Mouse (Mus musculus) hindlimb bud, embryonic 11.5 days (tissue): Measurements from ENCODE around the gene Cdkal1.

Source experiments
- DNase-seq: peaks from one replicate; pipeline ENCODE4 v3.0.0-alpha.2; 2012; ENCODE audit warnings: low read depth, low spot score; ENCODE audit errors: extremely low spot score

Cdkal1 gene

DNA sequence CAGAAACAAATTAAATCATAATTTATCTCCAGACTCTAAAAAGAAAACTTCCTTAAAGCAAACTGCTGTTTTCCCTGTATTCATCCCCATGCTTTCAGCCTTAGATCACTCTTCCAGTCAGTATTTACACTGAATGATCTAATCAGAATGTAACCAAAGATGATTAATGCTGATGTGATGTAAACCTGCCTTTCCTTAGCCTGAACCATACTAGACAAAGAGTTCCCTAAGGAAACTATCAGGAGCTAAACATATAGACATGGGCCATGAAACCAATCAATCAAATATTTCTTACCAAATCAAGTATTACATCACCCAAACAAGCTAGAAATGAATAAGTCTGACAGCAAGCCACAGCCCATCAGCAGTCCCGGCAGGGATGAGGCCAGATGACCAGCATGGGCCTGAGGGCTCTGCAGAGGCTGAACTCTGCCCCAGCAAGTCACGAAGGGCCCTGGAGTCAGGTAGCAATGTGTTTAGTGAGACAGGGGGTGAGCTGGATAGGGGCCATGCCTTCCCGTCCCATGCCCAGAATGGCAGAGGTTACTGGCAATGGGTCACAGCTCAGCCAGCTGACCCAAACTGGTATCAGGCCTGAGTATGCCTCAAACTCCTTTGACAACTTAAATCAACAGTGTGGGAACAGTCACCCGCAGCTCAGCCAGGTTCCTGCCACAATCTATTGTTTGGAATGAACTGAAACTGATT is 350.5 kb downstream of the Cdkal1 start:
- DNase-seq, result no peak

GRCm38 (mm10) chr13:29503147-29504044 is 352.1 kb downstream of the Cdkal1 start:
- DNase-seq, result no peak

GRCm38 (mm10) chr13:29502481-29503146 is 352.9 kb downstream of the Cdkal1 start:
- no peak for DNase-seq

DNA sequence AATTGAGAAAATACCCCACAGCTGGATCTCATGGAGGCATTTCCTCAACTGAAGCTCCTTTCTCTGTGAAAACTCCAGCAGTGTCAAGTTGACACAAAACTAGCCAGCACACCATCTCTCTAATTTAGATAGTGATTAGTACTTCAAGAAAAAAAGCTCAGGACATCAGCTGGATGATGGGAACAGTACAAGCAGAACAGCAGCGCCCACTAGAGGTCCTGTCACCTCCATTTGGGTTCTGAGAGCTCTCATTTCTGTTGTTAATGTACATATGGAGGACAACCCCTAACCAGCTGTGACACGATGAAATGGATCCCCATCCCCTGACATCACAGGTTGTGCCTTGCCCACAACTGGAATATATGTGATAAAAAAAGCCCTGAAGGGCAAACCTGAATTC is 354.3 kb downstream of the Cdkal1 start:
- no peak for DNase-seq

- no peak for DNase-seq
Observed at GRCm38 (mm10) chr13:29499750-29500149, 355.7 kb downstream of the Cdkal1 start.

GRCm38 (mm10) chr13:29497286-29497685 is 358.2 kb downstream of the Cdkal1 start:
- DNase-seq, result no peak

DNA sequence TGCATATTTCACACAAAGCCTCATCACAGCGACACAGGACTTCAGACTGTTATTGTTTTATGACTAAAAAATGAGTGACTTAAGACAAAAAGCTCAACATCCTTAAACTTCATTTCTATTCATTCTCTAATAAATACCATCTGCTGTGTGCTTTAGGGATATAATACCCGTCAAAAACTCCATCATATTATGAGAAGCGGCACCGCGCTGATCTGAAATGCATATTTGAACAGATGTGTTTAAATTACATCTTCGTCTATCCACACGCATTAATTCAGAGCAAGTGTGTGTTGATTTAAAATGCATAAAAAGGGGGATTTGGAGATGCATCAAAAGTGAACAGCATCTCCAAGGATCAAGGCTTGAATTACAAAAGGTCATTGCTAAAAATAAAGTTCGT is 365.1 kb downstream of the Cdkal1 start:
- DNase-seq, result no peak

DNA sequence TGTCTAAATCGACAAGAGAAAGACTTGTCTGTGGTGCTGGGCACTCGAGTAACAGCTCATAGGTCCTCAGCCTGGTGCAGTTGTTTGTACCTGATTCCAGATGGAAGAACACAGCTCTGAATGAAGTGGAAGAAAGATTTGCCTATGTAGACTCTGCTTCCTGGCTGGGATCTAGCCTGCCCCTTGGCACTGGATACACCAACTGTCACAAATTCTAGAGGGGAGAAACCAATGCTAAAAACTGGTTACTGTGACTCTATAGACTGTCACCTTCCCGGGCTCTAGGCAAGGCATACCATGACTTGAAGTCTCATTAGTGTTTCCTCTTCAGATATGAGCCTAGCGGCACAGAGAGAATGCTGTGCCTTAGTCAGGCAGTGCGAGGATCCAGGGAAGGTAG is 366.0 kb downstream of the Cdkal1 start:
- no peak for DNase-seq

- no peak for DNase-seq
Observed at GRCm38 (mm10) chr13:29486709-29487108, 368.8 kb downstream of the Cdkal1 start.

GRCm38 (mm10) chr13:29483950-29484349 is 371.5 kb downstream of the Cdkal1 start:
- DNase-seq, result no peak

GRCm38 (mm10) chr13:29482147-29482863 is 373.2 kb downstream of the Cdkal1 start:
- DNase-seq, result no peak

DNA sequence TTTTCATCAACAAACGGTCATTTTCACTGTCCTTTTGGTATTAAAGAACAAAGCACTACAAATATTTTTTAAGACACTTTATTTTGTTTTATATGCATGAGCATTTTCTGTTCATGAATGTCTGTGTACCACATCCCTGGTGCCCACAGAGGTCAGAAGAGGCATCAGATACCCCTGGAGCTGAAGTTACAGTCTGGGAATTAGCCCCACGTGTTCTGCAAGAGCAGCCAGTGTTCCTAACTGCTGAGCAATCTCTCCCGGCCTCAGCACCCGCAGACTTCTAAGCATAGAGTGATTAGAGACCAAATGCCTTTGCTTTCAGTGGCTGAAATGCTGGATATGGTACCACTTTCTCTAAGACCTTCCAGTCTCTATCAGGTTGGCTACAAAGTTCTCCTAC is 379.1 kb downstream of the Cdkal1 start:
- DNase-seq, result no peak

- no peak for DNase-seq
Observed at GRCm38 (mm10) chr13:29474301-29474700, 381.2 kb downstream of the Cdkal1 start.

DNA sequence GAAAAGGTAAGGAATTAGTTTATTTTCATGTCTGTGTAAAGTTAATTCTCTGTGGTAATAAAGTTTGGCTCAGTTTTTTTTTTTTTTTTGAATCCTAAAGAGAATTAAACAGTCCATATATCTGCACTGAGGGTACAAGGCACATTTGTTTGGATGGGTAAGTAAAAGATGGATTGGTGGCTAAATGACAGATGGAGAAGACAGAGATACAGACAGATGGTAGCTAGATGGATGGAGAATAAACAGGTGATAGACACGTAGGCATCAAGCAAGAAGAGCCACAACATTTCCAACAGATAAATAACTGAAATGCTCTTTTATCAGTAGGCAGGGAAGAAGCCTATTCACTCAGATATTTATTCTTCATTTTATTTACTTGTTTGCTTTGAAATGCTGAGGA is 381.7 kb downstream of the Cdkal1 start:
- DNase-seq, result no peak

- DNase-seq, result no peak
Observed at GRCm38 (mm10) chr13:29462271-29462670, 393.2 kb downstream of the Cdkal1 start.

DNA sequence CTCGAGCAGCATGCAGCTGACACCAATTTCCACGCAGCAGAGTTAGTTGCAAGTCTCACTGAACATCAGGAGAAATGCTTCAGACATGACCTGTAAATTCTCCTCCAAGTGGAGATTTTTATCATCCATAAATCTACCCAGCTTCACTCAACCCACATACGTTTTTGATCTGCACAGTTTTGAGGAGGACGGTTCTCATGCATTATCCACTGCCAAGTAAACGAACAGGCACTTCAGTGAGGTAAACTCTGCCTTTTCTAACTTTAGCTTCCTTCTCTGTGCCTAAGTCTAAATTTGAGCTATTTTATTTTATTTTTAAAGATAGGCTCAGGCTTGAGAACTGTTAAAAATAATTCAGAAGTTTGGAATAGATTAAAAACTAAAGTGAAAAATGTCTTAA is 394.7 kb downstream of the Cdkal1 start:
- DNase-seq, result no peak

DNA sequence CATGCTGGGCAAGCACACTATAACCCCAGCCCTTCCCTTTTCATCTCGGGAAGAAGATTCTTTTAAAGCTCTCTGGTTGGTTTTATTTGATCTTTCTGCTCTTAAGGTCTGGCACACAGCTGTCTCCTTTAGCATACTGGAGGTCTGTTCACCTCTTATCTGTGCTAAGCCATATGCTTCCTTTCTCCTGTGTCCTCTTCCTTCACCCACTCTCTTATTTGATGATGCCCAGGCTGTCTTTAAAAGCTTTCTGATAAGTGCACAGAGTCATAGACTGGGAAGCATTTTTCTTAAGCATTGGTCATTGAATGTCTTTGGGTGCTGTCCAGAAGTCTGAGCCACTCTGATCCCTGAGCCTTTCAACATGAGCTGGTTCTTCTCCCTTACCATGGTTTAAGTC is 397.1 kb downstream of the Cdkal1 start:
- DNase-seq, result no peak

DNA sequence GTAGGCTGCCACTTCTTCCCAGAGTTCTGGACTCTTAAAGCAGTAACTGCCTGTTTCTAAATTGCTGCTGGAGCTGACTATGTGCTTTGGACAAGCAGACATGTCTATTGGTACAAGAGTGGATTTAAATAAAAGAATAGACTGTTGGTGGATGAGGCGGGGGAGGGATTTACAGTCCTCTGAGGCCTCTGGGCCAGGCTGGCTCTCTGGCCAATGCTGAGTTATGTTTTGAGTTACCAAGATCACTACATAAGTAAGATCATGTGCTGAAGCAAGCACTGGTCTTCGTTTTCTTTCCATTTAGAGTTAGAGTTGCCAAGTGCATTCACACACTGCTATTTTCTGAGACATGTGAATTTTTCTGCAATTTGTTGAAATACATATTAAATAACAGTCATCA is 418.4 kb downstream of the Cdkal1 start:
- no peak for DNase-seq

DNA sequence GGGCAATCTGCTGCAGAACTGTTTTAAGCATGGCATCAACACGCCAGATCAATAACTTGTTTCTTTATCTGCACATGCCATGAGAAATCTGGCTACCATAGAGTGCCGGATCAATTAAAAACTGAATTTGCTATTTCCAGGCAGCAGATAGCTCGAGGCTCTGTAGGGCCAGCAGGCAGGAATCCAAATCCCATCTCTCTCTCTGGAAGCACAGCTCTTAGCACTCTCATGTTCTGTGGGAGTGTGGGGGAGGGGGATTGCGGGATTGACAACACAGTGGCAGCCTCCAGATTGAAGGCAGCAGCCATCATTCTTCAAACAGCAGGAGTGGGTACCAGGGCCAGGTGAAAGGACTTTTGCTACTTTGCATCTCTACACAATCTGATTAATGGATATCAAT is 420.7 kb downstream of the Cdkal1 start:
- DNase-seq, result no peak

DNA sequence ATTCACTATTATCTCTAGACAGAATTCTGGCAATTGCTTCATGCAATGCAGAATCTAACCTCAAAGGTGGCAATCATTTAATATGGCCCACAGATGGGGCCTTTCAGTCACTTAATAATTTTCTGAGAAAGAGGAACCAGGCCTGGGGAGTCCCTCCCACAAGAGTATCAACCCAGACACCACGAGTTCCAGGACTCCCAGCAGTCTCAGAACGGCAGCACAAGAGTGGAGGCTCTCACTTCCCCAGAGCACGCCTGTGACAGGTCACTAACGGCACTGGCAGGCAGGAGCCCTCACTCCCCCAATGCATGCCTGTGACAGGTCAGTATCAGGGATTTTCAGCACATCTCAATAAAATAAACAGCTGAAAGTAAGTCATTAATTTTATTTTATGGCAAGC is 424.6 kb downstream of the Cdkal1 start:
- DNase-seq, result no peak

DNA sequence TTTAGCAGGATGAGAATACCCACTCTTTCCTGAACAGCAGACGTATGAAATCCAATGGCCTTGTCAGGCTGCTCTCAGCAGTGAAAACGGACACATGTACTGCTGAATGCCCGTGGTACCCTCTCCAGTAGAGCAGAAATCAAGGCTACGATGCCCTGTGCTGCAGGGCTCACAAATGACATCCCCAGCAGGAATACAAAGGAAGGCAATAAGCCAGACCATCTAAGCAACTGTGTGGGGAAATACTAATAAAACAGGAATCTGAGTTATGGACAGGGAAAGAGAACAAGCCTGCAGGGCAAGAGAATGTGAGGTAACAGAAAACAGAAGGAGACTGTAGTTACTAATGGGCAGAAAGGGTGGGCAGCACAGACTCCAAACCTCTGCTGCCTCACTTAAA is 425.6 kb downstream of the Cdkal1 start:
- no peak for DNase-seq
